Mouse (Mus musculus): ENCODE data around the gene Fbxl13.

Gene Fbxl13

GRCm38 (mm10) chr5:21518207-21518606 lies 127.2 kb downstream of the Fbxl13 start:
- no peak for DNase-seq

GRCm38 (mm10) chr5:21517562-21517961 lies 127.9 kb downstream of the Fbxl13 start:
- no peak for DNase-seq

GRCm38 (mm10) chr5:21513363-21513762 lies 132.1 kb downstream of the Fbxl13 start:
- no peak for DNase-seq

GRCm38 (mm10) chr5:21509801-21510200 lies 135.6 kb downstream of the Fbxl13 start:
- no peak for DNase-seq

GRCm38 (mm10) chr5:21506887-21507286 lies 138.5 kb downstream of the Fbxl13 start:
- DNase-seq, result no peak

- no peak for DNase-seq
Observed at GRCm38 (mm10) chr5:21505159-21505558, 140.3 kb downstream of the Fbxl13 start.

GRCm38 (mm10) chr5:21502936-21503610 lies 142.4 kb downstream of the Fbxl13 start:
- DNase-seq, result no peak

GRCm38 (mm10) chr5:21500941-21501340 lies 144.5 kb downstream of the Fbxl13 start:
- DNase-seq, result no peak

GRCm38 (mm10) chr5:21500133-21500532 lies 145.3 kb downstream of the Fbxl13 start:
- DNase-seq, result no peak

- no peak for DNase-seq
Observed at GRCm38 (mm10) chr5:21498925-21499324, 146.5 kb downstream of the Fbxl13 start.

GRCm38 (mm10) chr5:21498490-21498889 lies 146.9 kb downstream of the Fbxl13 start:
- DNase-seq, result no peak

GRCm38 (mm10) chr5:21496881-21497280 lies 148.6 kb downstream of the Fbxl13 start:
- DNase-seq, result no peak

GRCm38 (mm10) chr5:21496321-21496720 lies 149.1 kb downstream of the Fbxl13 start:
- DNase-seq, result no peak

GRCm38 (mm10) chr5:21494781-21495180 lies 150.7 kb downstream of the Fbxl13 start:
- no peak for DNase-seq

- DNase-seq, result no peak
Observed at GRCm38 (mm10) chr5:21493294-21493999, 152.0 kb downstream of the Fbxl13 start.

GRCm38 (mm10) chr5:21492213-21492612 lies 153.2 kb downstream of the Fbxl13 start:
- DNase-seq, result no peak

- no peak for DNase-seq
Observed at GRCm38 (mm10) chr5:21491469-21491868, 154.0 kb downstream of the Fbxl13 start.

- DNase-seq, result no peak
Observed at GRCm38 (mm10) chr5:21489135-21489534, 156.3 kb downstream of the Fbxl13 start.

GRCm38 (mm10) chr5:21488506-21488905 lies 156.9 kb downstream of the Fbxl13 start:
- DNase-seq, result no peak

- DNase-seq, result no peak
Observed at GRCm38 (mm10) chr5:21487716-21488115, 157.7 kb downstream of the Fbxl13 start.

GRCm38 (mm10) chr5:21487306-21487705 lies 158.1 kb downstream of the Fbxl13 start:
- DNase-seq, result no peak

- no peak for DNase-seq
Observed at GRCm38 (mm10) chr5:21486798-21487197, 158.6 kb downstream of the Fbxl13 start.

- no peak for DNase-seq
Observed at GRCm38 (mm10) chr5:21485197-21485829, 160.1 kb downstream of the Fbxl13 start.

- DNase-seq, result no peak
Observed at GRCm38 (mm10) chr5:21483275-21483674, 162.2 kb downstream of the Fbxl13 start.

Measured in thymus, postnatal 14 days (tissue).